Mouse (Mus musculus): ENCODE data around the gene Mllt1.
A peak's percentile ranks its signal among the peaks of the same experiment; 100 is the strongest.

- TF ChIP-seq CTCF (IDR thresholded peaks at IDR 0.05 in 2 of 3, conservative IDR thresholded peaks at IDR 0.05 in 1 of 3; ENCODE audit: control insufficient read depth in 1 of 3, insufficient read depth in 1 of 3, low read depth in 2 of 3, low read length in 3 of 3, poor library complexity in 1 of 3, severe bottlenecking in 1 of 3), result peak in 1 of 3 experiments; percentile 22; a peak in 2 of 6 replicates
- no peak for TF ChIP-seq ZNF384 (IDR thresholded peaks at IDR 0.05; ENCODE audit: low read depth, low read length)
- no peak for TF ChIP-seq ZKSCAN1 (IDR thresholded peaks at IDR 0.05; ENCODE audit: low read depth, low read length)
- TF ChIP-seq ZMIZ1 (IDR thresholded peaks at IDR 0.05; ENCODE audit: low read depth, low read length), result no peak
- no peak for TF ChIP-seq BHLHE40 (IDR thresholded peaks at IDR 0.05; ENCODE audit: borderline replicate concordance, low read depth, low read length)
- no peak for TF ChIP-seq POLR2A (IDR thresholded peaks at IDR 0.05; ENCODE audit: control insufficient read depth in 1 of 2, insufficient read depth in 1 of 2, low read depth in 1 of 2, low read length in 2 of 2, poor library complexity in 1 of 2)
- TF ChIP-seq TBP (IDR thresholded peaks at IDR 0.05; ENCODE audit: low read depth, low read length), result no peak
- peak; percentile 34; the same call in 1 of the 2 replicates for TF ChIP-seq MAX (IDR thresholded peaks at IDR 0.05; ENCODE audit: low read length)
- no peak for TF ChIP-seq GATA1 (IDR thresholded peaks at IDR 0.05; ENCODE audit: low read depth, low read length)
Observed at GRCm38 (mm10) chr17:56957763-56958429, 22.7 kb upstream of the Mllt1 start.
